In genomic region chr7:79316069-79316695, GRCm38 (mm10) we compare ENCODE assay signal across 9 mouse cellular contexts. TPM values are rescaled to one million over a fixed set of nuclear protein-coding genes. Genes with fewer than 3 reads are reported as not detected.
DNase-seq lines count a peak whose midpoint lies in the region; ATAC-seq and TF ChIP-seq lines count a peak whose summit lies in the region.
"Had no signal": no experiment of that assay in that cellular context is flagged by ENCODE, and none has a peak within 500 bp of the region (broad histone marks: within the 10 kb centered on the region; RNA-seq: fewer than 3 reads in every experiment).

No protein-coding gene starts in this region.

- no peak overlapping the region for H3K4me3 ChIP-seq in forebrain, embryonic 14.5 days (ENCODE audit: low read depth, low read length)
- H3K4me3 ChIP-seq in forebrain, embryonic 12.5 days (replicated peaks) = no peak overlapping the region
- no peak overlapping the region for H3K4me3 ChIP-seq in lung, postnatal 0 days (ENCODE audit: low read depth, low read length)
- H3K4me3 ChIP-seq in limb, embryonic 13.5 days = no peak overlapping the region

- H3K9me3 ChIP-seq in forebrain, embryonic 14.5 days (replicated peaks; ENCODE audit: control insufficient read depth, low read length) = no peaks in the 10 kb centered on the region
- H3K9me3 ChIP-seq in forebrain, embryonic 12.5 days = no peaks in the 10 kb centered on the region
- H3K9me3 ChIP-seq in lung, postnatal 0 days (ENCODE audit: low read length) = no peaks in the 10 kb centered on the region
- H3K9me3 ChIP-seq in limb, embryonic 13.5 days = no peaks in the 10 kb centered on the region

- no peak for DNase-seq in forebrain, embryonic 14.5 days (ENCODE audit: low spot score)
- DNase-seq in lung, postnatal 0 days (ENCODE audit: low spot score) = peak; percentile 73
- DNase-seq in lung, postnatal 10 days = no peak
- peak; percentile 58 for DNase-seq in yolk sac, embryonic 10.5 days (ENCODE audit: low spot score)
- no peak for DNase-seq in adrenal gland, adult (ENCODE audit: inconsistent age in 2 of 2, low spot score in 1 of 2)
- no peak for DNase-seq in cerebellum, adult 11 months
- DNase-seq: layer of hippocampus, adult 9-11 months had no signal

- no peak for TF ChIP-seq CTCF in lung, postnatal 0 days (IDR thresholded peaks at IDR 0.05)

- peak overlapping the region; percentile 33; the same call in 1 of the 2 replicates for H3K27ac ChIP-seq in forebrain, embryonic 14.5 days (ENCODE audit: low read depth, low read length)
- H3K27ac ChIP-seq in forebrain, embryonic 12.5 days = no peak overlapping the region
- H3K27ac ChIP-seq in lung, postnatal 0 days (ENCODE audit: low read length) = peak overlapping the region; percentile 65
- peak overlapping the region; percentile 44; the same call in 1 of the 2 replicates for H3K27ac ChIP-seq in limb, embryonic 13.5 days

- no peaks in the 10 kb centered on the region for H3K36me3 ChIP-seq in forebrain, embryonic 14.5 days (ENCODE audit: control insufficient read depth, insufficient read depth, low read length)
- H3K36me3 ChIP-seq in forebrain, embryonic 12.5 days (replicated peaks) = no peaks in the 10 kb centered on the region; the same call in 1 of the 2 replicates
- no peaks in the 10 kb centered on the region for H3K36me3 ChIP-seq in lung, postnatal 0 days (ENCODE audit: insufficient read depth, low read length)
- H3K36me3 ChIP-seq in limb, embryonic 13.5 days = no peaks in the 10 kb centered on the region

- WGBS in forebrain, embryonic 14.5 days = 14% methylated on average over 10 of the region's 10 CpGs
- WGBS in forebrain, embryonic 12.5 days = 21% methylated on average over 10 of the region's 10 CpGs
- 22% methylated on average over 10 of the region's 10 CpGs for WGBS in lung, postnatal 0 days
- 14% methylated on average over 10 of the region's 10 CpGs for WGBS in limb, embryonic 13.5 days

- H3K4me2 ChIP-seq in forebrain, embryonic 14.5 days (ENCODE audit: low read length) = no peak overlapping the region
- no peak overlapping the region for H3K4me2 ChIP-seq in forebrain, embryonic 12.5 days
- no peak overlapping the region for H3K4me2 ChIP-seq in lung, postnatal 0 days (replicated peaks; ENCODE audit: low read depth, low read length)
- H3K4me2 ChIP-seq in limb, embryonic 13.5 days (replicated peaks) = peak overlapping the region; percentile 9; the same call in 1 of the 2 replicates

- TF ChIP-seq EP300 in lung, postnatal 0 days (IDR thresholded peaks at IDR 0.05) = peak; percentile 72

- no peak overlapping the region for H3K9ac ChIP-seq in forebrain, embryonic 14.5 days (ENCODE audit: low read length)
- no peak overlapping the region for H3K9ac ChIP-seq in forebrain, embryonic 12.5 days
- H3K9ac ChIP-seq in lung, postnatal 0 days (replicated peaks; ENCODE audit: low read depth) = no peak overlapping the region
- no peak overlapping the region for H3K9ac ChIP-seq in limb, embryonic 13.5 days

- peaks cover 44% of the 10 kb centered on the region for H3K4me1 ChIP-seq in forebrain, embryonic 14.5 days (ENCODE audit: control insufficient read depth, insufficient read depth, low read length)
- peaks cover 59% of the 10 kb centered on the region for H3K4me1 ChIP-seq in forebrain, embryonic 12.5 days
- H3K4me1 ChIP-seq in lung, postnatal 0 days (ENCODE audit: insufficient read depth, low read depth, low read length) = peaks cover 31% of the 10 kb centered on the region
- peaks cover 67% of the 10 kb centered on the region for H3K4me1 ChIP-seq in limb, embryonic 13.5 days

- no peak for ATAC-seq in forebrain, embryonic 14.5 days
- ATAC-seq in forebrain, embryonic 12.5 days (ENCODE audit: low FRiP score) = no peak
- ATAC-seq in lung, postnatal 0 days = peak; percentile 50; the same call in 1 of the 2 replicates
- ATAC-seq in limb, embryonic 13.5 days (ENCODE audit: low FRiP score, low read depth) = no peak

- no peaks in the 10 kb centered on the region for H3K27me3 ChIP-seq in forebrain, embryonic 14.5 days (replicated peaks; ENCODE audit: control insufficient read depth, insufficient read depth, low read length)
- no peaks in the 10 kb centered on the region for H3K27me3 ChIP-seq in forebrain, embryonic 12.5 days
- no peaks in the 10 kb centered on the region for H3K27me3 ChIP-seq in lung, postnatal 0 days (replicated peaks; ENCODE audit: insufficient read depth, low read length)
- no peaks in the 10 kb centered on the region for H3K27me3 ChIP-seq in limb, embryonic 13.5 days

RNA-seq across cellular contexts. Expression of gene Abhd2, which starts 43.2 kb away (rescaled TPM):
- 22.3 and 23.5 TPM in 2 replicates for polyA plus RNA-seq in forebrain, embryonic 14.5 days (2014; fragmentation: Nextera tagmentation; extraction: Ambion mirVana)
- polyA plus RNA-seq in forebrain, embryonic 12.5 days (2016; fragmentation: Nextera tagmentation; extraction: Ambion mirVana) = 12.1 and 15.3 TPM in 2 replicates
- 22.8 and 25.2 TPM in 2 replicates for polyA plus RNA-seq in lung, postnatal 0 days (2015; fragmentation: Nextera tagmentation; extraction: Ambion mirVana)
- 9.0 and 10.7 TPM in 2 replicates for polyA plus RNA-seq in limb, embryonic 13.5 days (2015; fragmentation: Nextera tagmentation; extraction: Ambion mirVana)

Comparison
In these comparisons a context has a peak if more than half of its experiments do, and no peak if none do; other contexts are left out.
1. DNase-seq: peak in lung, postnatal 0 days (single experiment) and yolk sac, embryonic 10.5 days (single experiment); none in forebrain, embryonic 14.5 days (single experiment), lung, postnatal 10 days (single experiment), adrenal gland, adult (0 of 2) and cerebellum, adult 11 months (single experiment).